Mouse (Mus musculus): ENCODE results near the gene Enc1. TPM values are rescaled to one million over a fixed set of nuclear protein-coding genes. Genes with fewer than 3 reads are reported as not detected.

Enc1 gene
- 0.46 TPM for polyA plus RNA-seq (2017; shearing (Covaris generic))

GRCm38 (mm10) chr13:97240965-97241786 lies at the start of gene Enc1:
Enc1 (plus strand) TSS chr13:97241105.

GRCm38 (mm10) chr13:97197932-97198562 lies 42.9 kb upstream of the Enc1 start, which contains the start of gene Hexb:
Hexb (minus strand) TSS chr13:97198357.

Other genes with a start within 250 kb of the Enc1 start
- not detected for gene 1700029F12Rik, start 206.7 kb upstream of the Enc1 start, polyA plus RNA-seq (2017; shearing (Covaris generic))
- gene Fam169a, start 173.8 kb upstream of the Enc1 start, polyA plus RNA-seq (2017; shearing (Covaris generic)) = 0.21 TPM
- 3.5 TPM for gene Gm6169, start 141.9 kb upstream of the Enc1 start, polyA plus RNA-seq (2017; shearing (Covaris generic))
- gene Gfm2, start 103.2 kb upstream of the Enc1 start, polyA plus RNA-seq (2017; shearing (Covaris generic)) = 55.0 TPM
- 79.3 TPM for gene Nsa2, start 103.2 kb upstream of the Enc1 start, polyA plus RNA-seq (2017; shearing (Covaris generic))
- 95.7 TPM for gene Hexb, start 42.7 kb upstream of the Enc1 start, polyA plus RNA-seq (2017; shearing (Covaris generic))